Mouse (Mus musculus) ES-Bruce4 (cell line): ENCODE data around the gene Ogfod2. TPM values are rescaled to one million over a fixed set of nuclear protein-coding genes. Genes with fewer than 3 reads are reported as not detected.

Experiments
- H3K27ac ChIP-seq: 2 replicates; pipeline ENCODE4 v1.5.1; 2012; ENCODE audit warnings: low read length, inconsistent platforms; ENCODE audit not compliant: insufficient read depth
- H3K27me3 ChIP-seq: 2 replicates; pipeline ENCODE4 v1.6.1; 2012; ENCODE audit warnings: mild to moderate bottlenecking, low read length, inconsistent platforms; ENCODE audit not compliant: control insufficient read depth, poor library complexity, insufficient read depth, severe bottlenecking
- H3K36me3 ChIP-seq: 2 replicates; pipeline ENCODE4 v1.6.1; 2012; ENCODE audit warnings: inconsistent platforms, mild to moderate bottlenecking, low read length, moderate library complexity; ENCODE audit not compliant: control insufficient read depth, poor library complexity, insufficient read depth, severe bottlenecking
- H3K4me1 ChIP-seq: one replicate; pipeline ENCODE4 v1.8.1; 2011; ENCODE audit warnings: low read length; ENCODE audit not compliant: control insufficient read depth, insufficient read depth
- H3K4me3 ChIP-seq: 2 replicates; pipeline ENCODE4 v1.5.1; 2011; ENCODE audit warnings: low read depth, mild to moderate bottlenecking, low read length
- H3K9ac ChIP-seq: 2 replicates; pipeline ENCODE4 v1.6.1; 2012; ENCODE audit warnings: low read depth, mild to moderate bottlenecking, inconsistent platforms; ENCODE audit not compliant: poor library complexity, severe bottlenecking
- H3K9me3 ChIP-seq: replicated peaks from 2 replicates; pipeline ENCODE4 v1.6.1; 2012; ENCODE audit warnings: mild to moderate bottlenecking, low read length, inconsistent platforms; ENCODE audit not compliant: control insufficient read depth, poor library complexity, insufficient read depth, severe bottlenecking
- CTCF ChIP-seq: IDR thresholded peaks from one replicate; pipeline ENCODE4 v1.8.1; 2011; ENCODE audit warnings: low read depth, low read length
- EP300 ChIP-seq: IDR thresholded peaks from 2 replicates; pipeline ENCODE4 v1.6.1; 2011; ENCODE audit warnings: low read depth, low read length; ENCODE audit not compliant: insufficient read depth
- POLR2A ChIP-seq: IDR thresholded peaks from one replicate; pipeline ENCODE4 v1.8.1; 2011; ENCODE audit warnings: low read length; ENCODE audit not compliant: insufficient read depth
- polyA plus RNA-seq: library from polyadenylated mRNA; stranded (reverse); fragments of >200 nt; gene quantifications from 2 replicates; pipeline ENCODE4 v1.2.4, GENCODE M21; 2011; ENCODE audit warnings: low read depth; ENCODE audit not compliant: missing spikeins, insufficient read depth, insufficient read length

Gene Ogfod2
- polyA plus RNA-seq, 1 experiment: 4.6 TPM

- no peaks in the 10 kb centered on the region for H3K36me3 ChIP-seq
- H3K9me3 ChIP-seq: no peaks in the 10 kb centered on the region
- no peak overlapping the region for H3K27ac ChIP-seq
- H3K4me1 ChIP-seq: no peaks in the 10 kb centered on the region
- no peak overlapping the region for H3K4me3 ChIP-seq
- H3K27me3 ChIP-seq: no peaks in the 10 kb centered on the region
- TF ChIP-seq POLR2A (no peak), CTCF (no peak), EP300 (no peak)
- no peak overlapping the region for H3K9ac ChIP-seq
Observed at GRCm38 (mm10) chr5:124163445-124163844, 51.3 kb downstream of the Ogfod2 start.

Other genes starting within 250 kb of the Ogfod2 start
- not detected in 2 replicates for gene Hcar2, start 246.8 kb upstream of the Ogfod2 start, polyA plus RNA-seq
- not detected in 2 replicates for gene Hcar1, start 232.3 kb upstream of the Ogfod2 start, polyA plus RNA-seq
- 143 and 159 TPM in 2 replicates for gene Denr, start 205.1 kb upstream of the Ogfod2 start, polyA plus RNA-seq
- gene Gm43518, start 184.9 kb upstream of the Ogfod2 start, polyA plus RNA-seq: 1.8 and 2.7 TPM in 2 replicates
- 4.1 and 5.4 TPM in 2 replicates for gene Ccdc62, start 181.6 kb upstream of the Ogfod2 start, polyA plus RNA-seq
- 17.4 and 24.6 TPM in 2 replicates for gene Hip1r, start 138.7 kb upstream of the Ogfod2 start, polyA plus RNA-seq
- gene Vps37b, start 80.0 kb upstream of the Ogfod2 start, polyA plus RNA-seq: 11.2 and 11.9 TPM in 2 replicates
- gene Abcb9, start 16.5 kb upstream of the Ogfod2 start, polyA plus RNA-seq: 0.49 and 0.79 TPM in 2 replicates
- gene Arl6ip4, start 3.8 kb downstream of the Ogfod2 start, polyA plus RNA-seq: 73.7 and 82.5 TPM in 2 replicates
- 13.0 and 13.1 TPM in 2 replicates for gene Pitpnm2, start 137.5 kb downstream of the Ogfod2 start, polyA plus RNA-seq
- 18.9 and 21.7 TPM in 2 replicates for gene Mphosph9, start 215.7 kb downstream of the Ogfod2 start, polyA plus RNA-seq
- 15.4 and 16.2 TPM in 2 replicates for gene 2810006K23Rik, start 215.8 kb downstream of the Ogfod2 start, polyA plus RNA-seq